Mouse (Mus musculus): ENCODE measurements around the gene Tnfrsf11a.

DNA sequence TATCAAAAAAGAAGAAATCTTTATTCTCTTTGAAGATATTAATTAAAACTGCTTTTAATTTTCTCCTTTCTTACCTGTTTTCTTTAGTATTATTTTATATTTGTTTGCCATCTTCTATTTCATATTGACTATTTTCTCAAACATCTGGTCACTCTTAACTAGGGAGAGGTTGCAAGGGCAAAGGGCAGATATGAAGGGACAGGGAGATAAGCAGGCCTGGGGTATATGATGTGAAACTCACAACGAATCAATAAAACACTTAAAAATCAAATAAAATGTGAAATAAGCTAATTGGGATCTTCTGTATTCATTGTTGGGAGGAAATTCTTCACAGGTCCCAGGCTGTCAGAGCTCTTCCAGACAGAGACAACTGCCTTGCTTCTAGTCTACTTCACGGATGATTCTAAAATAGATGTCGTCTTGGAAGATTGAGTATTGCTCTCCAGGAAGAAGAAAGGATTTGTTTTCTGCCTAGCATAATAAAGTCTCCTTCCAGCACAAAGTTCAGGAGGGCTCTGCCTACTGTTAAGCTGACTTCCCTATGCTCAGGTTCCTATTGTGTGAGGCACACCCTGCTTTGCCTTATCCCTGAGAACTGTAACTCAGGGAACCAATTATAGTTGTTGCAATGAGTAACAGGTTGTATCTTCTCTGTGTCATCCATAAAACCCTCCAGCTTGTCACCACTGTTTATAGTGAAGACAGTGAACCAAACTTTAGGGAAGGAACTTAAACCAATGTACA is 20.9 kb upstream of the Tnfrsf11a start:
- TF ChIP-seq CTCF (IDR thresholded peaks at IDR 0.05; ENCODE audit: low read depth) (no peak), EP300 (optimal IDR thresholded peaks at IDR 0.05) (no peak)

All from stomach, postnatal 0 days (tissue).